Mouse (Mus musculus) heart, adult 11 months (tissue): ENCODE measurements around the gene Kl.

ENCODE experiments used
- DNase-seq: peaks from one replicate; pipeline ENCODE4 v3.0.0; 2022

Kl gene

DNA sequence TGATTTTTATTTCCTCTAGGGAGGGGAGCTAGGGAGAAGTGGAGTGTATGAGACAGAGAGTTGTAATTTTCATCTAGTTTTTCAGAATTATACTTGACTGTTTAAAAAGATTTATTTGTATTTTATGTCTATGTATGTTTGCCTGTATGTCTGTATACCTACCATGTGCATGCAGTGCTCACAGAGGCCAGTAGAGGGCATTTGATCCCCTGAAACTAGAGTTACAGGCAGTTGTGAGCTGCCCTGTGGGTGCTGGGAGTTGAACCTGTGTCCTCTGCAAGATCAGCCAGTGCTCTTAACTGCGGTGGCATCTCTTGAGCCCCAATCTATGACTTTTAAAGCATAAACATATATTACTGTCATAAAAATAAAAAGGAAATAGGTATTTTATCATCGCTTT, 15.5 kb downstream of the Kl start:
- no peak for DNase-seq

DNA sequence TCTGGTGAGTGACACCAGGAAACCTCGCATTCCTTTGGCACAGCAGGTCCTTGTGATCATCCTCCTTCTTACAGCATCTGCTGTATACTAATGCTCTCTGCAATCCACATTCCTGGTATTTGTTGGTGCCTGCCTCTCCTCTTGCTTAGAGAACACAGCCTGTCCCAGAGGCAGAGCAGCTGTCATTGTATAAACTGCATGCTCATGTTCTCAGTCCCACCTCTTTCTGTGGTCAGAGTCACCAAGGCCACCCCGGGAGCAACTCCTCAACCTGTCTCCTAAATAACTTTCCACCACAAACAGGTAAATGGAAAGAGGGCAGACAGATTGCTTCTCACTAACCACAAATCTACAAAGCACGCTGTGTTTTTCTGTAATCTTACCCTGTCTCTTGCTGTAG, 18.1 kb downstream of the Kl start:
- DNase-seq, result peak; percentile 33

DNA sequence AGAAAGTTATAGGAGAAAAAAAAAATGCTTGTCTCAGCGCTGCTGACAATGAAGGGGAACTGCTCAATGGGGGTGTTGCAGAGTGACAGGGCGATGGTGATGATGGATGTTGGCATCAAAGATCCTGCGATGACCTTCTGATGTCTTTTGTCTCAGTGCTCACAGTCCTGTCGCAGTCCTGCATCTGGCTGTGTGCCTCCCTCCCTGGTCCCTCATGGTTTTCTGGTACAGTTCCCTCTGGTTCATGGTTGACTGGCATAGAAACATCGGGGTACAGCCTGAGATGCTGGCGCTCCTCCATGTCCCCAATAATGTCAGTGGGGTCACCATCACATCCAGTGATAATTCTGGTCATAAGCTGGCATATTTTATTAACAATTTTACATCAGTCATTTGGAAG, 18.7 kb downstream of the Kl start:
- peak; percentile 68 for DNase-seq

DNA sequence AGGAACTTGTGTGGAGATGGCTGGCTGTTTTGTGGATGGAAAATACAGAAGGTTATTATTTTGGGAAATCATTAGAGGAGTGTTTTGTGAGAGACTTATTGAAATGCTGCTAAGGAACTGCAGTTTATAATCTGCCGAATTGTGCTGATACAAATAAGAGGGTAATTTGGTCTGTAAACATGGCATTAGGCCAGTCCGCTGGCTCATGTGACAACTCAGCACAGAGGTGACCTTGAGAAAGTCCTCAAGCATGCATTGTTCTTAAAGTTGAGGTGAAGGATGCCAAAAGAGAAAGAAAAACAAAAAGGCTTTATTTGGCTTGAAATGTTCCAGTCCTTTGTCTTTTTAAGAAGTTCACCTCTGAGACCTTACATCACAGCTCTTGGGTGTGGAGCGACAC, 21.8 kb downstream of the Kl start:
- DNase-seq, result peak; percentile 9

DNA sequence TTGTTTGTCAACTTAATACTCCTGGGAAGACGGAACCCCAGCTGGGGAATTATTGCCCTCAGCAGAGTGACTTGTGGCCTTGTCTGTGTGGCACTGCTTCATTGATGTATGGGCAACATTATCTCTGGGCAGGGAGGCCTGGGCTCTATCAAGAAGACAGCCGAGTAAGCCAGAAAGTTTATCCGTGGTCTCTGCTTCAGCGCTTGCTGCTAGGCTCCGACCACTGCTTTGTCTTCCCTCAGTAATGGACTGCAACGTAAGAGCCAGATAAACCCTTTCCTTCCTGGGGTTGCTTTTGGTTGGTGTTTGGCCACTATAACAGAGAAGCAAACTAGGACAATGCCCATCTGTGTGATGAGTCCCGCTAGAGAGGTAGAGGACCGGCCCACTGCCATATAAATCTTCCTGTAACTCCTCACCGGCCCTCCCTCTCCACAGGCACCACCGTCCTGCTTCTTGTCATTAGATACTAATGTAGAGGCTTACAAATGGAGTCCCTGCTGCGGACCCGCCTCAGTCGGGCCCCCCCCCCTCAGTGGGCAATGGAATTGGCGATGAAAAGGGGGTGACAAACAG, 25.1 kb downstream of the Kl start:
- peak; percentile 76 for DNase-seq

DNA sequence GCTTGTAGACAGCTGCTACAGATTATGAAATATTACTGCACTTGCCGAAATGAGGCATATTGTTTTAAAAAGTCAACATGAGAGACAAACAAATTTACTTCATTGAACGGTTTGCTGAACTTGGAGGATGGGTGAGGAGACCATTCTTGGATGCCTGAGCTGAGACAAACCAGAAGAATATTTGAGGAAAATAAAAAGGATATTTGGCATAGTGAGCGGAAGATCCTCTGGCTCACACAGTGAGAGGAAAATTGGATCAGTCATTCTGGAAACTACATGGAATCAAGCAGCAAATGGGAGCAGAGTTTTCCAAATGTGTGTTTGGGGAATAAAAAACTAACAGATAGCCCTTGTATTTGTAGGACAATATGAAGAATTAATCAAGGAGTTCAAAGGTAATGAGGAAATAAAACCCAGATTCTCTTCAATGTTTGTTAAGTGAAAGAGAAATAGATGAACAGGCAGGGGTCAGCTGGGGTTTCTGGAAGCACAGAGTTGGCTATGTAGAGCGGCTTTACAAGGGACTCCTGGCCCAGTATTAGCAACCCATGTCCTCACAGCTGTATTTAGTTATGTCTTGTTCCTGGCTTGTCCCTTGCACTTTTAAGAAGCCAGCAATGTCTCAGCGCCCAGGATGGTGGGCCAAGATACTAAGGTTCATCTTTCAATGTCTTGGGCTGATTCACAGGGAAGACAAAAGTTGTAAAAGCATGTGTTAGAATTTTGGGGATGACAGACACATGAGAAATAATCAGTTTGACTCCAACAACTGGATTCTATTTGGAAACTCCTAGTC, 27.1 kb downstream of the Kl start:
- DNase-seq, result peak; percentile 97

DNA sequence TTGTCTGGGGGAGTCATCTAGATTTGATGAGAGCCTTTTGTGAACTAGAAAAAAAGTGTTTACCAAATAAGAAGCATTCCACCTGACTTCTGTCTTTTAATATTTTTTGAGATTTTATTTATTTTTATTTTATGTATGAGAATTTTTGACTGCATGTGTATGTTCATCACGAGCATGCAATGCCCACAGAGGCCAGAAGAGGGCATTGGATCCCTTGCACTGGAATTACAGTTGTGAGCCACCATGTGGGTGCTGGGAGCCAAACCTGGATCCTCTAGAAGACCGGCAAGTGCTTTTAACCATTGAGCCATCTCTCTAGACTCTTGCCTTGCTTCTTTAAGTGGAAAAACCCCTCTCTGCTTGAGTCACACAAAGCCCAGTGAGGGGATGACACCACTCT, 29.7 kb downstream of the Kl start:
- DNase-seq, result peak; percentile 84

DNA sequence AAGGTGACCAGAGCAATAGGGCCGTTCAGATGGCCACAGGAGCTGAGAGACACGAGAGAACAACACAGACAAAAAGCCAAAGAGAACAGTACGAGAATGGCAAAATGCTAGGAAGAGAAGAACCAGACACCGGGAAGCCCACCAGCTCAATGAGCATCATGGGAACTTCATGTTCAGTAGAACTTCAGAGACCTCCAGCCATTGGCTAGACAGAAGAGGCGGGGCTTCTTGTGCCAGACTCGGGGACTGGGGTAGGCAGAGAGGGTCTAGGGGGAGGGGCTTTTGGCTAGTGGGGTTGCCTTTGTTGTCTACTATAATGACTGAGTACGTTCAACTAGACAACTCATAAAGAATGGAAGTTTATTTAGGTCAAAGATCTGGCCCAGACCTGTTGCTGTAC, 41.7 kb downstream of the Kl start:
- DNase-seq, result peak; percentile 52

DNA sequence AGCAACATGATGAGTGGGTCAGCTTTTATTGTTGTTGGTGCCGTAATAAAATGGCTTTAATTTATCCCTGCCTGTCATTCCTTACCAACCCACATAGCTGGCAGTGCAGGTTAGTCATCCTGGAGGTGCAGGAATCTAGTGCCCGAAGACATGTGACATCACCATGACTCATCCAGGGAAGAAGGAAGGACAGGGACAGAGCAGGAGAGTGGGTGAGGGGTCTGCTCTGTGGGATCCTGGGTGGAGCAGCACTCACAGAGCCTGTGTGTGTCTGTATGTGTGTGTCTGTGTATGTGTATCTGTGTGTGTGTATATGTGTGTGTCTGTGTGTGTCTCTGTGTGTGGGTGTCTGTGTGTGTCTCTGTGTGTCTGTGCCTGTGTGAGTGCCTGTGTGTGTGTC, 44.2 kb downstream of the Kl start:
- peak; percentile 34 for DNase-seq

DNA sequence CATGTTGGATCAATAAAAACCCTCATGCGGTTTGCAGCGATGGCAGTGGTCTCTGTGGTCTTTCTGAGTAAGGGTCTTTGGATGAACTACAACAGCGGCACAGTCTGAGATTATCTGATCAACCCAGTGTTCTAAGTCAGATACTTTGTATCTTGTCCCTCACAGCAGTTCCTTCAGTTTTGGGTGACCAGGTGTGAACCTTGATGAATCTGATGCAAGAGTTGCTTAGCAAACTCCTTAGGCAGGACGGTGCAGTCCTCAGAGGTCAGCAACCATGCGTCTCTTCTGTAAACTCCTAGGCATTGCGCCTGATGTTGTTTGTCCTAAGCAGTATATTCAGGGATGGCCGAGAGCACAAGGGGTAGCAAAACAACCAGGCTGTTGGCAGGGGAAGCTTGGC, 48.7 kb downstream of the Kl start:
- DNase-seq, result peak; percentile 51

DNA sequence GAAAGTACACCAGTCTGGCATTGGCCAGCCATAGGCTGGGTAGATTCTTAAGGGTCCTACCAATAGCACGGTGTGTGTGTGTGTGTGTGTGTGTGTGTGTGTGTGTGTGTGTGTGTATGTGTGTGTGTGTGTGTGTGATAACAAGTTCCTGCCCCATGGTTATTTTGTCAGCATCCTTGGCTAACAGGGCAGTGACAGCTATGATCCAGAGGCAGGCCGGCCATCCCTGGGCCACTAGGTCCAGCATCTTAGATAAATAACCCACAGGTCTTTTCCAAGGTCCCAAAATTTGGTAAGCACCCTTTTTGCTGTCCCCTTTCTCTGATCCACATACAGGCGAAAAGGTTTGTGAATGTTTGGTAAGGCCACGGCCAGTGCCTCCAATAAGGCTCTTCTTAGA, 49.6 kb downstream of the Kl start:
- peak; percentile 66 for DNase-seq

DNA sequence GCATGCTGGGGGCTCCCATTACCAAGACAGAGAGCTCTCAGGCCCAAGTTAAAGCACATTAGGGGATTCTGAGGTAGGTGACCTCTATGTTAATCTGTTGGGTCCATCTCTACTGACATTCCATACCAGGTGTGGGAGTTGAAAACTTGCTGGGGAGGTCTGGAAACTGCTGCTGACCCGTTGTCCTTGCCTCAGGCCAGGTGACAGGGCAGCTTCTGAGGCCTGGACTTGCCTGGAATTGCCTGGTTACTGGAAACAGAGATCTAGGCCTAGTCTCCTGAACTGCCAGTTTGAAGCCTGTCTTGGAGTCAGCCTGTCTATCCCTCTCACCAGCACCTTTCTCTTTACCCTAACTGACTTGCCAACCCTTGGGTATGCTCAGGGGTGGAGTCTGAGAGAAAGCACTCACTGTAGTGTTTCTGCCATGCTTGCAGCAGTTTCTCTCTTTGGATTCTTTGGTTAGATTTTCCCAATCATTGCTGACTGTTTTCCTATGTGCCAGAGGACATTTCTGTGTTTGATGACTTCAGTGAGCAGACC, 51.9 kb downstream of the Kl start:
- peak; percentile 52 for DNase-seq

DNA sequence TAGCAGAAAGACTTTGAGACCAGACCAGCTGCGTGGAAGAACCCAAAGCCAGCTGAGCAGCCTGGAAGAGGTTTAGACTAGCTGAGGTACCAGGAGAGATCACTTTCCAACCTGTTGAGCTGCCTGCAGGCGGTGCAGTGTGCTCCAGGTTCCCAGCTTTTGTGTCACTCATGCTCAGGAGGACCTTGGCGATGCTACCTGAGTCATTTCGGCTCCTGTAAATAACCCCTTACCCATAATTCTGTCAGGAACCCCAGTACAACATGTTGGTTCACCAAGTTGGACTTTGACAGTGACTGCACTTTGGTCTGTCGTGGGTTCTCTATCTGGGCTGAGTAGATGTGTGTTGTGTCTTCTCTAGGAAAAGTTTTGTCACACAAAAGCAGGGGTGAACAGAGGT, 66.0 kb downstream of the Kl start:
- DNase-seq, result peak; percentile 64

DNA sequence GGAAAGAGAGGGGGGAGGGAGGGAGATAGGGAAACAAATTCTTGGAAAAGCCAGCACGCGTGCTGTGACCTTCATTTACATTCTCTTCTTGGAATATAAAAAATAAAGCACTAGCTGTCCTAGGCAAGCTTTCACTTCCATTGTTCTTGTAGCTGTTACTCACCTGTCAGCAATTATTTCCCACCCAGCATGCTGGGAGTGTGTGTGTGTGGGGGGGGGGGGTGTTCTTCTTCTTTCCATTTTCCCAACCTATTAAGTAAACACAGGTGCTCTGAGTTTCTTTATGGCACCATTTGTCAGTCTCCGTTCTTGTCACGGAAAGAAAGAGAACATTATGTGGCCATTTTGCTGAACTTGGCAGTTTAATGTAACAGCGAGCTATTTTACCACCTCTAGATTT, 66.6 kb downstream of the Kl start:
- no peak for DNase-seq

DNA sequence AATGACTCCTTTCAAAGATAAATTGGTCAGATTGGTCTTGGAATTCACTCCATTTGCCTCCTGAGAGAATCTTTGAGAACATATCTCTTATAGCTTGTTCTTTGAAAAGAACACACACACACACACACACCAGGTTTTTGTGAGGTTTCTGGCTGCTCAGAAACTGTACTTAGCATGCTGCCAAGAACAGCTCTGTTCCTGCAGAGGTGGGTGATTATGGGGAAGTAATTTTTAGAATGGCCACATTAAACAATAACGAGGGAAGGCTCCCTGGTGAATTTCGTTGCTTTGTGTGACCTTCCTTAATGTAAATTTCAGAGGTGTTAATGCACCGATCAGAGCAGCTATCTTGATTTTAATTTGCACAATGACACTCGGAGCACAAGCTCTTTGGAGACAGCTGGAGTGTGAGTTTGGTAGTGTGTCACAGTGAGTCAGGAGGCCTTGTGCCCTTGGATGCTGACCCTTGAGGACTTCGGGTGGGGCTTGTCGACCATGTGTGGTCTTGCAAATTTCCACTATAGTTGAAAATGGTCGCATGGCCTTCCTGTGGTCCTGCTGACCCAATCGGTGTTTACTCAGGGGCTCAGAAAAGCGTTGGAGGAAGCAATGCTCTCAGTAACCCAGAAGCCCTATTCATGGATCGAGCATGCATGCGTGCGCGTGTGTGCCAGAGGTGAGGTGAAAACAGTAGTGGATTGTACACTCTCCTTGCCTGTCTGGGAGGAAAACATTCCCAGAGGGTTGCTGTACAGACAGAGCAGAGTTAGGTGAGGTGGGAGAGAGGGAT, 67.8 kb downstream of the Kl start:
- DNase-seq, result peak; percentile 86

DNA sequence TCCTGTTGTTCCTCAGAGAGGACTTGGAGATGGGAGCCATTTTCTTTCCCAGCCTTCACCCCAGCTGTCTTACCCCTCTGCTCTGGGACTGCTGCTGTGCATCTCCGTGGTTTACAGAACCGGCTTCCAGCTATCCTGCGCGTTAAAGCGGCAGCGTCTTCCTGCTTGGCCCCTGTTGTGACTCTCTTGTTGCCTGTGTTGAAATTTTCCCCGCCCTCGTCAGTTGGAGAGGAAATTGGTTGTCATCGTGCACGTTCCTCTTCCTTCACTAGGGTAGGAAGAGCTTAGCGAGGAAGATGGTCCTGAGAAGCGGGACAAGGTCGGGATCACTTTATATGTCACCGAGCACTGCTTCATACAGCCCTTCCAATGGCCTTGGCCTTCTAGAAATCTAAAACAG, 68.4 kb downstream of the Kl start:
- peak; percentile 92 for DNase-seq

DNA sequence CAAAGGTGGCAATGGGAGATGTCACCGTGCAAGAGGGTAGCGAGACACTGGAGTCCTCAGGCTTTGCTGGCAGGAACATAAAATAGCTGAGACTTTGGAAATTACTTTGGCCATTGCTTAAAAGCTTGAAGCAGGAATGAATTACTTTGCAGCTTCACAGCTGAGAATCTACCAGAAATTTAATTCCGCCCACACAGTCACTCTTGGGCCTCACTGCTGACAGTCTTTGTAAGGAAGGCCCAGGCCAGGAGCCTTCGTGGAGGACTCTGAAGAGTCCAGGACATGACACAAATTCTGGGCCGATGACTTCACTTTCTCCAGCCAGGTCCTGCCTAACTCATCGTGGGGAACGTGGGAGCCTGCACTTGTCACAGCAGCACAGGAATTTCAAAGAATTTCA, 69.6 kb downstream of the Kl start:
- no peak for DNase-seq

DNA sequence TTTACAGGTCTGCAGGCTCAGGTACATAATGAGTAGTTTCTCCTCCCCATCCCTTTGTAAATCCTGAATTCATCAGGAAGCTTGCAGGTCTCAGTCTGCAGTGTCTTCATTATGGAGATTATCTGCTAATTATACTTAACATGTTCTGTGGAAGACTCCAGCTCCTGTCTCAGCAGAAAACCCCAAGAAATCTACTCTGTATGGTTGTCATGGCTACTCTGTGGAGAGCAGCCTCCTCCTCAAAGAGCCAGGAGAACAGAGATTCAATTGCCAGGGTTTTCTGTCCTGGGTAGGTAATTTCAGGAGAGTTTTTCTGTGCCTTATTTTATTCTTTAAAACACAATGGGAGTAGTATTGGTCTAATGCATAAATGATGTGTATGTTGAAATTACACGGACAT, 70.5 kb downstream of the Kl start:
- DNase-seq, result peak; percentile 13

DNA sequence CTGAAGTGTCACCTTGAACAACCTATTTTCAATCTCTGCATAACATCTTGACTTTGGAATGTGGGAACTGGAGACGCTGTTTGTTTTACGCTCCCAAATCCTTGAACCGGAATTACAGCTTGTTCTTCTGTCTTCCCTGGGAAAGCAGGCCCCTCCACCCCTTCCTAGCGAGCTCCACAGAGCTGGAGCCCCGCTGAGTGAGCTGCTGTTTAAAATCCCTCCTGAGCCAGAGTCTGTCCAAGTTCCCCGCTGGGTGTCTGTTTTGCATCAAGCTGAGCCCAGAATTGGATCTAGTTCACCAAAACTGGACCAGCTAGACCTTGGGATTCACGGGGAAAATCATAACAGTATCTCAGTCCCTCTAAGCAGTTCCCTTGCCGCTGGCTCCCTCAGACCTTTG, 71.1 kb downstream of the Kl start:
- DNase-seq, result peak; percentile 96

DNA sequence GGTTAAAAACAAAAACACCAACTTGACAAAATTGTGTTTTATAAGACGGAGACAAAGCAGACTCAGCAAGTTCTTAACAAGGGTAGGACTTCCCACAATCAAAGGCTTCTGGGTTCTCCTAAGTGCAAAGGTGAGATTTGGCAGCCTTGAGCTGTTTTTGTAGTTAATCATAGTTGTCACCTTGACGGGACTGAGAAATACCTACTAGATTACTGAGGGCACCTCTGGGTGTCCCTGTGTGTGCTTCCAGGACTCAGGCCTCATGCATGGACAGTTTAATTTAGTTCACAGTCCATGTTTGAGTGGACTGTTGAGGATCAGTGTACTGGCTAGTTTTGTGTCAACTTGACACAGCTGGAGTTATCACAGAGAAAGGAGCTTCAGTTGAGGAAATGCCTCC, 72.1 kb downstream of the Kl start:
- DNase-seq, result no peak

DNA sequence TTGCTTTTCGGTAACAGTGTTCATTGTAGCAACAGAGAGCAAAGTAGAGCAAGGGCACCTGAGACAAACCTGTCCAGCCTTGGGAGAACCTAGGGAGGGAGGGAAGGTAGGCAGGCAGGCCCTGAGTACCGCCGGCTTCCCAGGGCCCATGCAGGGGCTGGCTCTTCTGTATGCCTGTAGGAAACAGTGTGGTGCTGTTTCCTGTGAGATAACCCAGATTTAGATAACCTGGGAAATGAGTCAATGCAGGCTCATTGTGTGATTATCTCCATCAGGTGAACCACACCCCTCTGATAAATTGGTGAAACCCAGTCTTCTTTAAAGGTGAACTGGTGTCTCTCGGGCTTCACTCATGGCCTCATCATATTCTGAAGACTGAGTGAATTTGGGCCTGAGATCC, 73.7 kb downstream of the Kl start:
- peak; percentile 91 for DNase-seq

DNA sequence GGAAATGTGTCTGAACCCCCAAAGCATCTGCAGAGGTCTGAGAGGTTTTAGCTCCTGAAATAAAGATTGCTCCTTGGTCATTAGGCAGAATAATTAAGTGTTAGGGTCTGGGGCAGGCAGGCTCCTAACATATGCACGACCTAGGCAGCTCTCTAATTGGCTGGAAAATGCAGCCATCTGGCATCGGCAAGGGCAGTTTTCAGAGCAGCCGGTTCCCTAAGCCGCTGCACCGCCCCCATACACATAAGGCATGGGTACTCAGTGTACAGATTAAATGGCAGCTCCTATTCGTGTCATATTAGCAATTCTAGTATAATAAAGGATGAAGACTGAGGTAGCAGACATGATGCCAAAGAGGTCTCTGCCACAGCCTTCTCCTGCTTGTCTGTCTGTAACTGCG, 74.8 kb downstream of the Kl start:
- DNase-seq, result peak; percentile 16

DNA sequence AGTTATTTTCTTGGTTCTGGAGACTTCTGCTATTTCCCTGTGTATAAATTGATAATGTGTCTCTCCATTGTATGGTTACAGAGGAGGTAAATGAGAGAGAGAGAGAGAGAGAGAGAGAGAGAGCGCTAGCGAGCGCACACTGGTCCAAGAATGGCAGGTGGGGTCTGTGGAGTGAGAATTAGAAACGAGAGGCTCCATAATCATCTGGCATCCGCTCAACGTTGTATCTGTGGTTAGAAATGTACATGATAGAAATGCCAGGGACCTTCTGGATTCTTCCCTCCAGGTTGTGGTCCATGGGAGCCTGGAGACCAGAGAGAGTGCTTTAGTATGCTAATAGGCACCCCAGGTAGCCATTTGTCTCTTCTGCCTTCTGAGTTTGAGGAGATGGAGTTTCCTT, 76.5 kb downstream of the Kl start:
- peak; percentile 10 for DNase-seq
